Mouse (Mus musculus) olfactory bulb, adult 2 months (tissue): ENCODE measurements at regions not wholly inside any gene's neighbourhood (a gene's known extent, or its start where the extent isn't known, plus 50 kb on each side); places are given as distances from the start of the nearest gene placed in this dataset.

Source experiments
- CTCF ChIP-seq: fragments of 200-500 bp; IDR thresholded peaks from 2 replicates; pipeline ENCODE4 v1.5.1; 2012; ENCODE audit warnings: low read depth, mild to moderate bottlenecking, low read length, moderate library complexity; ENCODE audit not compliant: insufficient read depth
- POLR2A ChIP-seq: fragments of 200-500 bp; IDR thresholded peaks from 2 replicates; pipeline ENCODE4 v1.6.1; 2012; ENCODE audit warnings: mild to moderate bottlenecking, low read depth, low read length, moderate library complexity; ENCODE audit not compliant: insufficient read depth

GRCm38 (mm10) chr4:114733256-114734004, 88.1 kb upstream of the Gm12830 start:
- TF ChIP-seq POLR2A (no peak), CTCF (no peak)
